Mouse (Mus musculus): Measurements from ENCODE around the gene Nfe2. TPM values are rescaled to one million over a fixed set of nuclear protein-coding genes. Genes with fewer than 3 reads are reported as not detected.
"Not testable (repeated sequence)": the region's sequence is repeated elsewhere in the genome, so short reads cannot be mapped to it uniquely, and the experiment has no call there.

Nfe2 gene
- total RNA-seq, 2 experiments from 2014 or later: 3.2 to 4.3 TPM

DNA sequence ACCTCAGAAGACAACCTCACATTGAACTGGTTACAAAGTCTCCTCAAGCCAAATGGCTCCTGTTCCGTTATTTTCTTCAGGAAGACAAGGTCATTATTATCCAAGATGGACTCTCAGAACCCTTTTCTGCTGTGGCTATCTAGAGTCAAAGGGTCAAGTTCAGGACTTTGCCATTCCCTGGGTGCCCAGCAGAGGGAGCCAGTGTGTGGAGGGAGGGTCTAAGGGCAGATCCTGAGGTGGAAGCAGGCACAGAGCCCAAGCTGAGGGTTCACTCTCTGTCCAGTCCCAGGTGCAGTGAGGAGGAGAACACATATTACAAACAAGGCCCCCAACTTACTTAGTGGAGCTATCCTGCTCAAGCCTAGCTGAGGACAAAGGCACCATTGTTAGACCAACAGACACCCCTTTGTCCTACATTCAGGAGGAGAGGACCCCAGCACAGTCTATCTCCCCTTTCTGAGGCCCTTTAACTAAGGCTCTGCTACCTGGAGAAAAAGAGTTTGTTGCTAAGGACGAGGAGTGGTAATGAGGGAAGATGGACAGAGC, 7.9 kb downstream of the Nfe2 start:
- peak; percentile 87 for DNase-seq

DNA sequence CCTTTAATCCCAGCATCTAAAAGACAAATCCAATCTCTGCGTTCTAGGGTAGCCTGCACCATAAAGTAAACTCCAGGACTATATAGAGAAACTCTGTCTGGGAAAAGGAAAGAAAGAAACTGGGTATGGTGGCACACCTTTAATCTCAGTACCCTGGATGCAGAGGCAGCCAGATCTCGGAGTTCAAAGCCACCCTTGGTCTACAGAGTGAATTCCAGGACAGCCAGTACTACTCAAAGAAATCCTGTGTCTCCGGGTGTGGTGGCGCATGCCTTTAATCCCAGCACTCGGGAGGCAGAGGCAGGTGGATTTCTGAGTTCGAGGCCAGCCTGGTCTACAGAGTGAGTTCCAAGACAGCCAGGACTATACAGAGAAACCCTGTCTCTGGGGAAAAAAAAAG, 8.7 kb downstream of the Nfe2 start:
- DNase-seq: not testable (repeated sequence)

DNA sequence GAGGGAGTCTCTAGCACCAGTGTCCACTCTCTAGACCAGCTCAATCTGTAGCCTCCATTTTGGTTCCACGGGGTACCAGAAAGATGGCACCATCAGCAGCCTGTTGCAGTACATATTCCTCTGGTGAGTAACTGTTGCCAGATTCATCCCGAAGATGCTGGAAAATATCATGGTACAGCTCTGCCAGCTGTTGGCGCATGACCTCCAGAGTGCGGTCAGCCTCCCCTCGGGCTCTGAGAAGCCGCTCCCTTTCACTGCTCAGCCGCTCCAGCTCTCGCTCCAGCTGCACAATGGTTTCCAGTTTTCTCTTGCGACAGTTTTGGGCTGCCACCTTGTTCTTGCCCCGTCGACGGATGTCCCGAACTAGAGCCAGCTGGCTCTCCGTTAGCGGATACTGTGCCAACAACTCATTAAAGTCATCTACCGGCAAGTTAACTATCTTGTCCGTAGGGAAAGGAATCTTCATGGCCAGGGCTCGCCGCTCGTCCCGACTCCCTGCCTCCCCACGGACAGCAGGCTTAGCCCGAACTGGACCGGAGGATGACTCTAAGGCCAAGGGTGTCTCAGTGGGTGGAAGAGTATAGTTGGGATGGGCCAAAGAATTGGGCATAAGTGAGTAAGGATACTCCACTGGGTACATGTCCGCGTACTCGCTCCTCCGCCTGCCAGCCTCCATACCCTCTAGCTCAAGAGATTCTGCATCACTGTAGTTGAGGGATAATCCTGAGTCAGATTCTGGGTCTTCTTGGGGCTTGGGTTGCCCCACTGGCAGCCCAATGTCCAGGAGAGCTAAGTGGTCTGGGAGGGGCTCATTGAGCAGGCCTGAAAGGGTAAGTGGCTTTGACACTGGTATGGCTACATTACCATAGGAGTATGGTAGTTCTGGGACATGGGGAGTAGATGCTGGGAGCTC, 9.5 kb downstream of the Nfe2 start:
- DNase-seq: peak; percentile 32

DNA sequence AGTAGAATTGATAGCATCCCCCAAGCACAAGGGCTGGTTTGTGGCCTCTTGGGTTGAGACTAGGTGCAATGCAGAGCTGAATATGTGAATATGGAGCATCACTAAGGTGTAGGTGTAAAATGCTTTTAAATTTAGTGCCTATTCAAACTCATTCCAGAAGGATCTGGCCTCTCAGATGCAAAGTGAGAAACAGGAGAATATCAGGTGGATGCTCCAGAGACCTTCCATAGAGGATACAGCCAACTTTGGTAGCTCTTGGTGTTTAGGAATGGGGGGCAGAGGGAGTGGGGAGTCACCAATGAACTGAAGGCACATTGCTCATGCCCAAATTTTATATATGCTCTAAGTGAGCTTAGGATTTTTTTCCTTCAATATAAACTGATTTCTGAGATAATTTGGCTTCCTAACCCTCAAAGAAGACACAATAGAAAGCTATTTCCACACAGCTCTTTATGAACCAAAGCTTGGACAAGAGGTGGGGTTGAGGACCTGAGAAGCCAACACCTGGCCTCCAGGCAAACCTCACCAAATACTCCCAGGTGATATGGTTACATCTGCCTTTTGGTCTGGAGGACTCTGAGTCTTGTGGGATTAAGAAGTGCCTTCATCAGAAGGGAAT, 10.3 kb downstream of the Nfe2 start:
- DNase-seq: no peak

DNA sequence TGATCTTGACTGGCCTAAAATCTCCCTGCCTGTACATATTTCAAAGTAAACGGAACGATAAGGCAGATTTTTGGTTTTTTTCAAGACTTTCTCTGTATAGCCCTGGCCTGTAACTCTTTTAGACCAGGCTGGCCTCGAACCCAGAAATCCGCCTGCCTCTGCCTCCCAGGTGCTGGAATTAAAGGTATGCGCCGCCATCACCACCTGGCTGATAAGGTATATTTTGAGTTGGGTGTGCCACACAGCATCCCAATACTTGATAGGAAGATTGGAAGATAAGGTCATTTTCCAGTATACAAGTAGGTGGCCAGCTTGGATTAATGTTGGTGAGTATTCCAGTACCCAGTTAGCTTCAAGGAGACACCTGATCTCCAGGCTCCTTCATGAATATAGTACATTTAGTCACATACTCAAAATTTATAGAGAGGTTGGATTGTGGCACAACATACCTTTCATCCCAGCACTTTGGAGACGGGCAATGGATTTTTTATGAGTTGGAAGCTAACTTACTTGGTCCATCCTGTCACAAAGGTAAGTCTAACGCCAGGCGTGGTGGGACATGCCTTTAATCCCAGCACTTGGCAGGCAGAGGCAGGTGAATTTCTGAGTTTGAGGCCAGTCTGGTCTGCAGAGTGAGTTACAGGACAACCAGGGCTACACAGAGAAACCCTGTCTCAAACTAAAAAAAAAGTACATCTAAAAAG, 11.0 kb downstream of the Nfe2 start:
- DNase-seq: no peak

DNA sequence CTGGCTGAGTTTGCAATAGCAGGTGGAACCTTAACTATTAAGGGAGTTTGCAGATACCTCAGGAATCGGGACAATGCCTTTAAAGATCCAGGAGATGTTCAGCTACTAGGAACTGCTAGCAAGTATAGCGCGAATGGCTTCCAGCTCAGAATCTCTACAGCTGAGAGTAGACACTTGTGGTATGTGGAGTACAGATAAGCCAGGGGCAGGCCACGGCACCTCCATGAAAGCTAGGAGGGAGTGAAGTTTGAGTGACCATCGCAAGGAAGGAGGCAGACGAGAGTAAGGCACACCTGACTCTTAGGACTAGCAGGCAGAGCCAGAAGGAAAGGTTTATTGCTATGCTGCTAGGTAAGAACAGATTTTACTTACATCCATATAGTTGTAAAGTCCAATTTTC, 12.6 kb downstream of the Nfe2 start:
- DNase-seq: no peak

DNA sequence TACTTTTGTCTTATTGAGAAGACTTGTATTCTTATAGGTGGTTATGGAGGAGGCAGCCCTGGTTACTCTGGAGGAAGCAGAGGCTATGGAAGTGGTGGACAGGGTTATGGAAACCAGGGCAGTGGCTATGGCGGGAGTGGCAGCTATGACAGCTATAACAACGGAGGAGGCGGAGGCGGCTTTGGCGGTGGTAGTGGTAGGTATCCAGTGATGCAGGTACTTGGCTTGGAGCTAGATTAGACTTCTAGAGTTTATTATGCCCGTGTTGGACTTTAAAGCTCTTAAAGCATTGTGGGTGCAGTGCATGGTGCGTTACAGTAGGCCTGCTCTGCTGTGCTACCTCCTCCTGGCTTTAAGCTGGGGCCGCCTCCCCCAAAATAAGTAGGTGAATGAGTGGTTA, 15.3 kb downstream of the Nfe2 start:
- no peak for DNase-seq

DNA sequence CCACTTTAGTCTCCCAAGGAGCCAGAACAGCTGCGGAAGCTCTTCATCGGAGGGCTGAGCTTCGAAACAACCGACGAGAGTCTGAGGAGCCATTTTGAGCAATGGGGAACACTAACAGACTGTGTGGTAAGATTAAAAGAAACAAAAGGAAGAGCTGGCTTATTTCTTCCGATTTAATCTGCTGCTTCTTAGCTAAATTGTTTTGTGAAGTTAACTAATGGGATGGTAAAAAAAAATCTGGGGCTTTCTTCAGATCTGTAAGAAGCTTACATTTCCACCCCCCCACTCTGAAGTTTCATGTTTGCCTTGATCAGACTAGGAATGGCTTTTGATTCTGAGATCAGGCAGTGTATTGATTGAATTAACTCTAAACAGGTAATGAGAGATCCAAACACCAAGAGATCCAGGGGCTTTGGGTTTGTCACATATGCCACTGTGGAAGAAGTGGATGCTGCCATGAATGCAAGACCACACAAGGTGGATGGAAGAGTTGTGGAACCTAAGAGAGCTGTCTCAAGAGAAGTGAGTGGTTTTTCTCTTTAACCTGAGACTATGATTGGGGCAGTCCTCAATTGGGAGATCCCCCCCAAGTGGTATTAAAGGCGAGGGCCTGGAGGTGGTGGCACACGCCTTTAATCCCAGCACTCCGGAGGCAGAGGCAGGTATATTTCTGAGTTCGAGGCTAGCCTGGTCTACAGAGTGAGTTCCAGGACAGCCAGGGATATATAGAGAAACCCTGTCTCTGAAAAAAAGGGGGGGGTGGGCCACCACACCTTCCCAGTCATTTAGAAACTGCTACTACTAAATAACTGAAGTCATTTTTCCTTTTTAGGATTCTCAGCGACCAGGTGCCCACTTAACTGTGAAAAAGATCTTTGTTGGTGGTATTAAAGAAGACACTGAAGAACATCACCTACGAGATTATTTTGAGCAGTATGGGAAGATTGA, 16.9 kb downstream of the Nfe2 start:
- not testable (repeated sequence) for DNase-seq

DNA sequence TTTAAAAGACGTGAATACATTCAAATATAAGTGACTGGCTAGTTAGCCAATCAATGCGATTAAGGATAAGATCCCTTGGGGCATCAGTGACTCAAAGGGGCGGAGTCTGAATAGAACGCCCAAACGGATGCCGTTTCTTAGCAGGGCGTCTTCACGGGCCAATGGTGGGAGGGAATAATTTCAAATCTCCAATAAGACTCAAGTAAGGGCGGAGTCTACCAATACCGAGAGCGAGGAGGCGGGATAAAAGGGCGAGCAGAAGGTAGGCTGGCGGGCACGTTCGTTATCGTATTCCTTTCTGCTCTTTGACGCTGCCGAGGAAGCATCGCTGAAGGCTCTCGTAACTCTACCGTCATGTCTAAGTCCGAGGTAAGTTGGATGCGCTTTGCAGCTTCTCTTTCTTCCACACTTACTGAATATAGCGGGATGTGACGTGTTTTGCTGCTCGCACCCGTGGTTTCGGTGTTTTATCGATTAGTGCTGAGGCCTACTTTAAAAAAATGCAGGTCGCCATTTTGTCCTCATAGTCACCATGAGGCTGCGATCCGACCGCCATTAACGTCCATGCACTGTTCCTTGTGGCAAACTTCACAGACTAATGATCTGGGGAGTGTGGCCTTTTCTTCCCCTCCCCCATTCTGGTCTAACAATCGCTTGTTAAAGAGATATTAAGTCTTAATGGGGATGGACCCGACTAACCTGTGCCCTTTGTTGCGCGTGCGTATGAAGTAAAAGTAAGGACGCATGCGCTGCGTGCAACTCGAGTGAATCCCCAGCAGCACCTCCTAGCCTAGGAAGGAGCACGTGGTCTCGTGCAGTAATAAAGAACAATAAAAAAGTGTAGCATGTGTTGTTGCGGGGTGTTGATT, 17.8 kb downstream of the Nfe2 start, which contains the start of gene Hnrnpa1:
TSS of gene Hnrnpa1 (plus strand) at position 273 of the 869 bp plus-strand sequence.
- peak; percentile 92 for DNase-seq

DNA sequence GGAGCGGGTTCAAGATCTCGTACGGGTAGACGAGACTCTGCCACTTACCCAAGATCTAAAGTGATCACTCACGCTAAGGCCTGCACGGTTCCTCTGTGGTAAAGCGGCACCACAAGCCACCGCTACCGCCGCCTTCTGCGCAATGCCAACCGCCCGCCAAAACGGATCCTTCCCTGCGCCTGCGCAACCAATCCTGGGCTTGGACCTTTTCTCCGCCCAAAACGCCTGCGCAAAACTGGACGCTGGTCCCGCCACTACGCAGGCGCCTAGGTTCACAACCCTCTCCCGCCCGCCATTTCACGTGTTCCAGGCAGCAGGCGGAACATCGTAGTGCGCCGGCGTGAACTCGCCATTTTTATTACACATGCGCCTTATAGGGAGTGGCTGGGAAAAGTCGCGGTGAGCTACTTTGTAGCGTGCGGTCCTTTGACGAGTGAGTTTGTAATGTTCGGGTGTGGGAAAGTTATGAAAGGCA, 18.5 kb downstream of the Nfe2 start, which contains the start of gene Cbx5:
TSS of gene Cbx5 (minus strand) at position 132 of the 475 bp plus-strand sequence.
- peak; percentile 97 for DNase-seq

DNA sequence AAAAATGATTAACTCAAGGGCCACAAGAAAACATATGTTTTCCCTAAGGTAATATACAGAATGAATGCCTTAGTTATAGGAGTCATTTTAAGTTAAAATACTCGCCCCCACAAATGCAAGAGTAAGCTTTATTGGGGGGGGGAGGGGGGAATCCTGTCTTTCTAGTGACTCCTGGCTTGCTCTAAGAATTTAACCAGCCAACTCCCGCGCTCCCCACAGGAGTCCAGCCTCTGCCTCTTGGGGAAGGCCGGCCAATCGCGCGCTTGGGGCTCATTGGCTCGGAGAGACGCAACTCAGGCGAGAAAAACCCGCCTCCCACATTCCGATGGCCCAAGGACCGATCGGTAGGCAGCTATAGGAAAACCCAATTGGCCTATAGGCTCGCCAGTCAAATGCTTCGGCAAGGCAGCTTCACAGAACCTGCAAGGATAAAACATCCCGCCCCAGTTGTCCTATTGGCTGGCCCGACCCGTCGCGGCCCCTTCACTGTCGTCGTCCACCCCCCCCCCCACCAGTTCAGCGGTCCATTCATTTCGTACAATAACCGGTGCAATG, 19.0 kb downstream of the Nfe2 start:
- peak; percentile 94 for DNase-seq

DNA sequence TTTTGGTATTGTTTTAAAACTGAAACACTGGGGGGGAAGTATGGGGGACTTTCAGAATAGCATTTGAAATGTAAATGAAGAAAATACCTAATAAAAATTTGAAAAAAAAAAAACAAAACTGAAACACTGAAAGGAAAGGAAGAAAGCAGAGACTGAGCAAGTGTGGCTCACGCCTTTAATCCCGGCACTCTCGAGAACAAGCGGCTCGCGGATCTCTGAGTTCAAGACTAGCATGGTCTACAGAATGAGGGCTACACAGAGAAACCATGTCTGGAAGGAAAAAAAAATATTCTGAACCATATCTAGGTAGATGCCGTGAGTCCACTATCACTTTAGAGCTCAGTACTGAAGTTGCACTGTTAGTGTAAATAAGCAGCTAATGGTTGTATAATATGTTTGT, 20.9 kb downstream of the Nfe2 start:
- DNase-seq: no peak

DNA sequence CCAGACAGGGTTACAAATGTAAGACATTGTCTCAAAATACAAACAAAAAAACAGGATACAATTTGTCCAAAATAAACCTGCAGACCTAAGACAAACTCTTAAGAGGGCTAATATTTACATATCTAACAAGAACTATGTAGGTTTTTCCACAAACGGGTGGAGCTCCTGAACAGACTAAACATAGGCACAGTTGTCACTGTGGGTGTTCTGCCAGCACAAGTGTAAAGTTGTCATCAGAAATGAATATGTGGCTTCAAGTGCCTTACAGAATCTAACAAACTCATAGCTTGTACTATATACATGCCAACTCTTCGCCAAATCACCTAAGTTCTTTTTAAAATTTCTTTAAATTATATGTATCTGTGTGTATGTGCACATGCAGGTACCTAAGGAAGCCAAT, 25.1 kb downstream of the Nfe2 start:
- DNase-seq: no peak

DNA sequence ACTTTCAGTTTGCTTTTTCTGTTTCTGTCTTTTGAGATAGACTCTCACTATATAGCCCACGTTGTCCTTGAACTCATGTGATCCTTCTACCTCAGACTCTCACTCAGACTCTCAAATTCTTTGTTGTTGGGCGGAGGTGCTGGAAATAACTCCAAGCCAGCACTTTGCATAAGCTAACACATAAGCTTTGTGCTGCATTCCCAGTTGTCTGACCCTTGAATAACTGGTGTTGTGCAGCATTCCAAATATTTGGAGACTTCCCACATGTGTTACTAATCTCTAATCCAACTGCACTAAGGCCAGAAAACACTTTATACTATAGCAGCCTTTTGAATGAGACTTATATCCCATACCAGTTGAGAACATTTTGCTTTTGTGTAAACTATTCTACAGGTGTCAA, 29.3 kb downstream of the Nfe2 start:
- DNase-seq: no peak

DNA sequence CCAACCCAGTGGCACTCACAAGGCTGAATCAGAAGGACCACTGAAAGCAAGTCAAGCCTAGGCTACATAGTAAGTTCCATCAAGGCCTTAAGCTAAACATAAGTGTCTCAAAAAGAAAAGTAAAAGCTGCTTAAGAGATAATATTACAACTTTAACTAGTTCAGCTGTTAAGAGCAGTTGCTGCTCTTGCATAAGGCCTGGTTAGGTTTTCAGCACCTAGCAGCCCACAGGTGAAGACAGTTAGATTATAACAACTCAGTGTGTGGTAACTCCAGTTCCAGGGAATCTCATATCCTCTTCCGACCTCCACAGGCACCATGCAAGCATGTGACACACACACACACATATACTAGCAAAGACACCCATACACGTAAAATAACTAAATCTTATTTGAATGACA, 30.6 kb downstream of the Nfe2 start:
- no peak for DNase-seq

DNA sequence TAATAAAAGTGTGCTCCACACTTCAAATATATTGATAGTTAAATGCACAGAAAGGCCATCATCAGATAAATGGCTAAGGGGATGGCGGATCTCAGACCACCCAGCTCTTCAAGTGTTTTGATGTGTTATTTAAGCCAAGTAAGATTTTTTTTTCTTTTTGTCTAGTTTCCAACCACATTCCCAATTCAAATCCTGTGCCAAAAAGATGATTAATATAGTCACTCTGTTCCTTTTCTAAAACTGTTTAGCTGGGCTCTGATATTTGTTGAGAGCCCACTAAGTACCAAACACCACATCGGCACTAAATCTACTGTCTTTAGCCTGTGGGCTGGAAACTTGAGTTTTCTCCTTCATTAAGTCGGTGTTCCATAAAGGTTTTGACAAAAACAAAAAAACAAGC, 31.2 kb downstream of the Nfe2 start:
- no peak for DNase-seq

DNA sequence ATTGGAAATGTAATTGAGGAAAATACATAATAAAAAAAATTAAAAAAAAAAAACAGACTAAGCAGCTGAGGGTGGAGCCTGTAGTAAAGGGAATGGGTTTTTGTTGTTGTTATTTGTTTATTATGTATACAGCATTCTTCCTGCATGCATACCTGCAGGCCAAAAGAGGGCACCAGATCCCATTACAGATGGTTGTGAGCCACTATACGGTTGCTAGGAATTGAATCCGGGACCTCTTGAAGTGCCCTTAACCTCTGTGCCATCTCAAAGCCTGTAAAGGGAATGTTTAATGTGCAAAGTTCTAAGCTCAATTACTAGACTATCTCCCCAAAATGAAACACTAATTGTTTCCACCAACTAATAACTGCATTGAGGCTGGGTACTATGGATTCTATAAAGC, 34.0 kb downstream of the Nfe2 start:
- no peak for DNase-seq

DNA sequence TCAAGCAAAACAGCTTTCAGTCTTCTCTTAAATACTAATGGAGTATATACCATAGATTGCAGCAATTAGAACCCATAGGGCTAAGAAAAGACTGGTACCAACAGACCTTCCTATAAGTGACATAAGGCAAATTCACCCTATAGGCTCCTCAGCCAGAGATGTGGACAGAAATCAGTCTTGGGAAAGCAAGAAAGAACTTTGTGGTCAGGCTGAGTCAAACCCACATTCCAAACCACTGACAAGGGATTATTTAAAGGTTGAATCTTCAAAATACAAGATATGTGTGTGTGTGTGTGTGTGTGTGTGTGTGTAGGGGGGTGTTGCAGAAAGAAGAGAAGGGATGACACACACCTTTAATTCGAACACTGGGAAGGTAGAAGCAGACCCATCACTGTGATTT, 36.8 kb downstream of the Nfe2 start:
- DNase-seq: peak; percentile 30

DNA sequence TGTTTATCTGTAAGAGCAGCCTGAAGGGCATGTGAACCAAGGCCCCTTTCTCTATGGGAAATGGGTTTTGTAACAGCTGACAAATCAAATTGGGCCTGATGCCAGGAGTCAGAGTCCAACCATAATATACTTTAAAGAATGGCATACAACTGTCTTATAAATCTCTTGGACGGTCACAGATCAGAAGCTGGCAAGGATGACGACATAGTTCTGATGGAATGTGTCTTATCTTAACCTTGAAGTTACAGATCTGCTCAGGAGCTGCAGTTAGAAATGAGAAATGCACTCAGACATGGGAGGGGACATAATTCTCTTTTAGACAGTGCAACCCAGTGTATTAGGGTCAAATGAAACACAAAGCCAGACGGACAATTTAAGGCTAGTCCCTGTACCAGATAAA, 37.4 kb downstream of the Nfe2 start:
- peak; percentile 78 for DNase-seq

DNA sequence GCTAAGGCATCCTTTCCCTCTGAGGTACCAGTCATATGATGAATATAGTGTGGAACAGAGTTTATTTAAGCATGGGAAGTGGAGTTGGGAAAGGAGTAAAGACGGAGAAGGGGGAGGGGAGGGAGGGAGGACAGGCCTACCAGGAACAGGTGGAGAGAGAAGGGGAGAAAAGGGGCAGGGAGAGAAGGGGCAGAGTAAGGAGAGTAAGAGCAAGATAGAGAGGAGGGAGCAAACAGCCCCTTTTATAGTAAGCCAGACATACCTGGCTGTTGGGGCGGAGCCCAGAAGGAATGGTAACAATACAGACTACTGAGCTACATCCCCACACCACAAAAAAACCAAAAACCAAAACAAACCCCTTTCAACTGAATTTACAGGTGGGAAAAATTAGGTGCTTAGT, 42.2 kb downstream of the Nfe2 start:
- no peak for DNase-seq

Data from adrenal gland, postnatal 10 days (tissue).